11 mouse cellular contexts compared by ENCODE assay signal in the genomic region with DNA sequence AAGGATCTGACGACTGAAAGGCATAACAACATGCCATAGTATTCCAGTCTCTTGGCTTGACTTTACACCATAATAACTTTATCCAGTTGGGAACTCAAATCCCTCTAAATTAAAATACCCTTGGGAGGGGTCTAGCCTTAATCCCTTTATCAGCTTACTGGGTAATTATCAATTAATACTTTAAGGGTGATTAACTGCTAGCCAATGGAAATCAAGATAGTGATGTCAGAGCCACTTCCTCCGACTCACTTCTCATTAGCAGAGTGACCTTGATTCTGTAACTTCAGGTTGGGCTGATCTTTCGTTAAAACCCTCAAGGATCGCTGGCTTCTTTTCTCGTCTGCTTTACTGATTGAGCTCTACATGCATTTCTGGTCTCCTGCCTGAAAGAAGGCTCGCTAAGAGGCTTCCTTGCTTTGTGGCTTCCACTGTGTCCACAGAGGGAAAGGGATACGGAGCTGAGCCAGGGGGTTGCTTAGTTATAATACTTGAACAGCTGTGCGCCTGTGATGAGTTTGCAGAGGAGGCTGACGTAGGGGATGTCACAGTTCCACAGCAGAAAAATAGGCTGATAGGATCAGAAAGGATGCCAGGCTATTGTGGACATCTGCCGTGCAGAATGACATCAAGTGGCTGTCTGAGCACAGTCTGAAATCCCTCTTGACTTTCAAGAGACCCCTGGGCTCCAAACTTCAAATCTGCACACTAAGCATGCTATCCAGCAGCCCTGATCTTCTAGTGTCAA.
DNase-seq lines count a peak whose midpoint lies in the region; ATAC-seq lines count a peak whose summit lies in the region.
"Had no signal": no experiment of that assay in that cellular context is flagged by ENCODE, and none has a peak within 500 bp of the region (broad histone marks: within the 10 kb centered on the region; RNA-seq: fewer than 3 reads in every experiment).

No protein-coding gene starts in this region.

- H3K9ac ChIP-seq in forebrain, embryonic 12.5 days: no peak overlapping the region
- no peak overlapping the region for H3K9ac ChIP-seq in neural tube, embryonic 14.5 days (replicated peaks; ENCODE audit: low read depth, low read length)
- H3K9ac ChIP-seq: liver, embryonic 14.5 days had no signal

- peaks cover 24% of the 10 kb centered on the region for H3K4me1 ChIP-seq in forebrain, embryonic 12.5 days
- no peaks in the 10 kb centered on the region for H3K4me1 ChIP-seq in neural tube, embryonic 14.5 days (ENCODE audit: control insufficient read depth, insufficient read depth, low read length)
- H3K4me1 ChIP-seq in limb, embryonic 10.5 days: no peaks in the 10 kb centered on the region

- H3K4me2 ChIP-seq in forebrain, embryonic 12.5 days: peak overlapping the region; percentile 8; the same call in 1 of the 2 replicates
- H3K4me2 ChIP-seq in neural tube, embryonic 14.5 days (ENCODE audit: low read depth, low read length): no peak overlapping the region

- WGBS in forebrain, embryonic 12.5 days: 15% methylated on average over 10 of the region's 10 CpGs
- whole genome bisulfite sequencing in neural tube, embryonic 14.5 days: 49% methylated on average over 10 of the region's 10 CpGs
- WGBS in limb, embryonic 10.5 days: 74% methylated on average over 10 of the region's 10 CpGs

- no peaks in the 10 kb centered on the region for H3K36me3 ChIP-seq in forebrain, embryonic 12.5 days (replicated peaks)
- H3K36me3 ChIP-seq in neural tube, embryonic 14.5 days (ENCODE audit: control insufficient read depth, insufficient read depth, low read length): no peaks in the 10 kb centered on the region
- H3K36me3 ChIP-seq in limb, embryonic 10.5 days: no peaks in the 10 kb centered on the region

- intact Hi-C loops in heart, postnatal 14 days (cut with DNase I): no loop called here

- H3K27ac ChIP-seq in forebrain, embryonic 12.5 days: peak overlapping the region; percentile 57
- H3K27ac ChIP-seq in neural tube, embryonic 14.5 days (ENCODE audit: low read depth, low read length): no peak overlapping the region
- H3K27ac ChIP-seq in limb, embryonic 10.5 days: no peak overlapping the region
- H3K27ac ChIP-seq: liver, embryonic 14.5 days had no signal

- H3K4me3 ChIP-seq in forebrain, embryonic 12.5 days (replicated peaks): no peak overlapping the region
- no peak overlapping the region for H3K4me3 ChIP-seq in neural tube, embryonic 14.5 days (ENCODE audit: low read depth, low read length)
- no peak overlapping the region for H3K4me3 ChIP-seq in limb, embryonic 10.5 days

- ATAC-seq in forebrain, embryonic 12.5 days (ENCODE audit: low FRiP score): peak; percentile 59
- ATAC-seq in neural tube, embryonic 14.5 days (ENCODE audit: low read depth): peak; percentile 38; the same call in 1 of the 2 replicates

- no peaks in the 10 kb centered on the region for H3K27me3 ChIP-seq in forebrain, embryonic 12.5 days
- no peaks in the 10 kb centered on the region for H3K27me3 ChIP-seq in neural tube, embryonic 14.5 days (ENCODE audit: control insufficient read depth, insufficient read depth, low read length)
- no peaks in the 10 kb centered on the region for H3K27me3 ChIP-seq in limb, embryonic 10.5 days (ENCODE audit: low read depth, poor library complexity, severe bottlenecking)

- H3K9me3 ChIP-seq in forebrain, embryonic 12.5 days: no peaks in the 10 kb centered on the region
- H3K9me3 ChIP-seq in neural tube, embryonic 14.5 days (ENCODE audit: control insufficient read depth, low read length): no peaks in the 10 kb centered on the region
- no peaks in the 10 kb centered on the region for H3K9me3 ChIP-seq in limb, embryonic 10.5 days (replicated peaks)

- peak; percentile 41 to 69 for DNase-seq in frontal cortex, adult 2 months (ENCODE audit: extremely low spot score in 1 of 2, low spot score in 1 of 2)
- peak; percentile 34 to 36 for DNase-seq in layer of hippocampus, postnatal 36 days
- DNase-seq in limb, embryonic 10.5 days (ENCODE audit: low spot score): no peak
- no peak for DNase-seq in heart, postnatal 14 days
- DNase-seq in urinary bladder, postnatal 36 days (ENCODE audit: low spot score in 2 of 2): no peak
- no peak for DNase-seq in lung, postnatal 10 days
- DNase-seq: cerebellum, adult 9-10 months; kidney, postnatal 10 days had no signal

Comparison
In these comparisons a context has a peak if more than half of its experiments do, and no peak if none do; other contexts are left out.
1. DNase-seq: peak in frontal cortex, adult 2 months (2 of 2) and layer of hippocampus, postnatal 36 days (2 of 2); none in limb, embryonic 10.5 days (single experiment), heart, postnatal 14 days (0 of 2), urinary bladder, postnatal 36 days (0 of 2) and lung, postnatal 10 days (single experiment).